Mouse (Mus musculus): ENCODE results near the gene Pla2g15.

DNA sequence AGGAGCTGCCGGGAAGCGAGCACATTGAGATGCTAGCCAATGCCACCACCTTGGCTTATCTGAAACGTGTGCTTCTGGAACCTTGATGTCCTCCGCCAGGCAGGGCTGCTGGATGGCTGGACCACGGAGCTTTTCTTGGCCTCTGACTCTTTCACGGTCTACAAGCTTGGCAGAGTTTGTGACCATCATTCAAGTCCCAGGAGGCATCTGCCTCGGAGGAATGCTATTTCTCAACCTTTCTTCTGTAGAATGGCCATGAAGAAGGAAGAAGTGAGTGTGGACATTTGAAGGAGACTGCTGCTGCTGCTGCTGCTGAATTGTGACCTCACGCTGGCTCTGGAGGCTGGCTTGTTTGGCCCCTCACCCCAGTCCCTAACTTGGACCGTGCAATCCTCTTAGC, 13.1 kb downstream of the Pla2g15 start:
- TF ChIP-seq CTCF (IDR thresholded peaks at IDR 0.05): no peak
- no peak for TF ChIP-seq POLR2A (IDR thresholded peaks at IDR 0.05; ENCODE audit: insufficient read depth, low read depth, low read length)
